Mouse (Mus musculus) olfactory bulb, adult 2 months (tissue): ENCODE measurements around the gene Dnajc1.

Source experiments
- CTCF ChIP-seq: fragments of 200-500 bp; IDR thresholded peaks from 2 replicates; pipeline ENCODE4 v1.5.1; 2012; ENCODE audit warnings: low read depth, mild to moderate bottlenecking, low read length, moderate library complexity; ENCODE audit not compliant: insufficient read depth
- POLR2A ChIP-seq: fragments of 200-500 bp; IDR thresholded peaks from 2 replicates; pipeline ENCODE4 v1.6.1; 2012; ENCODE audit warnings: mild to moderate bottlenecking, low read depth, low read length, moderate library complexity; ENCODE audit not compliant: insufficient read depth

- TF ChIP-seq CTCF, result no peak
- TF ChIP-seq POLR2A, result no peak
Measured at GRCm38 (mm10) chr2:18201820-18202462, 190.7 kb downstream of the Dnajc1 start.
